Mouse (Mus musculus) heart, postnatal 0 days (tissue): ENCODE results near the gene Gk5. TPM values are rescaled to one million over a fixed set of nuclear protein-coding genes. Genes with fewer than 3 reads are reported as not detected.

Source experiments
- ATAC-seq: fragments of 200-750 bp; cut with Nextera tagmentation; 2 replicates; pipeline ENCODE4 v1.8.0; 2017; ENCODE audit warnings: low read depth, moderate number of reproducible peaks, moderate library complexity; ENCODE audit not compliant: insufficient read depth
- DNase-seq: peaks from one replicate; pipeline ENCODE4 v3.0.0-alpha.2; 2016; ENCODE audit warnings: low spot score
- H3K27ac ChIP-seq: fragments of 300-500 bp; sonication (generic); 2 replicates; pipeline ENCODE4 v1.5.1; 2014; ENCODE audit warnings: low read depth, mild to moderate bottlenecking
- H3K27me3 ChIP-seq: fragments of 300-500 bp; sonication (generic); 2 replicates; pipeline ENCODE4 v1.6.1; 2014; ENCODE audit warnings: low read length, mixed read lengths; ENCODE audit not compliant: control insufficient read depth, insufficient read depth
- H3K36me3 ChIP-seq: fragments of 300-500 bp; sonication (generic); replicated peaks from 2 replicates; pipeline ENCODE4 v1.6.1; 2014; ENCODE audit warnings: low read length, mixed read lengths; ENCODE audit not compliant: control insufficient read depth, insufficient read depth
- H3K4me1 ChIP-seq: fragments of 300-500 bp; sonication (generic); 2 replicates; pipeline ENCODE4 v1.6.1; 2014; ENCODE audit warnings: antibody characterized with exemption; ENCODE audit not compliant: control insufficient read depth, insufficient read depth
- H3K4me2 ChIP-seq: fragments of 300-500 bp; sonication (generic); 2 replicates; pipeline ENCODE4 v1.6.1; 2014; ENCODE audit warnings: low read depth, mild to moderate bottlenecking, low read length, moderate library complexity
- H3K4me3 ChIP-seq: fragments of 300-500 bp; sonication (generic); 2 replicates; pipeline ENCODE4 v1.5.1; 2014; ENCODE audit warnings: low read depth, low read length
- H3K9ac ChIP-seq: fragments of 300-500 bp; sonication (generic); replicated peaks from 2 replicates; pipeline ENCODE4 v1.6.1; 2014; ENCODE audit warnings: low read depth, low read length, mixed read lengths
- H3K9me3 ChIP-seq: fragments of 300-500 bp; sonication (generic); replicated peaks from 2 replicates; pipeline ENCODE4 v1.6.1; 2016; ENCODE audit warnings: low read length; ENCODE audit not compliant: control insufficient read depth
- CTCF ChIP-seq: IDR thresholded peaks from 2 replicates; pipeline ENCODE4 v1.5.1; 2016; ENCODE audit warnings: antibody characterized with exemption, control low read depth, low read depth
- EP300 ChIP-seq: IDR thresholded peaks from 2 replicates; pipeline ENCODE4 v1.6.1; 2016; ENCODE audit warnings: antibody characterized with exemption, low read depth
- WGBS: fragments of 180-500 bp; shearing (Covaris S2); extraction: QIAGEN DNeasy Blood & Tissue Kit; methylation state at CpG from one replicate; pipeline ENCODE4 v1.1.7; 2014; 5-methylcytosine and 5-hydroxymethylcytosine counted together
- polyA plus RNA-seq: library from polyadenylated mRNA; unstranded; fragments of >200 nt; fragmentation: Nextera tagmentation; extraction: Ambion mirVana; gene quantifications from 2 replicates; pipeline ENCODE4 v1.2.1, GENCODE M21; 2015
- total RNA-seq: library from RNA; depleted of rRNA; stranded (reverse); fragments of >200 nt; gene quantifications from 2 replicates; pipeline ENCODE4 v1.2.3, GENCODE M21; 2014; ENCODE audit warnings: low replicate concordance

The Gk5 gene
- total and polyA plus RNA-seq, 2 experiments from 2014 or later = 0.76 to 1.7 TPM

- H3K36me3 ChIP-seq = no peaks in the 10 kb centered on the region
- H3K9ac ChIP-seq = no peak overlapping the region
- no peak overlapping the region for H3K4me3 ChIP-seq
- no peak overlapping the region for H3K4me2 ChIP-seq
- no peak overlapping the region for H3K27ac ChIP-seq
- H3K9me3 ChIP-seq = peaks cover 9% of the 10 kb centered on the region; the same call in 1 of the 2 replicates
- 86% methylated on average over 1 of the region's 1 CpGs for WGBS
- no peaks in the 10 kb centered on the region for H3K27me3 ChIP-seq
- TF ChIP-seq CTCF (no peak), EP300 (no peak)
- no peak for DNase-seq
- ATAC-seq = no peak
- no peaks in the 10 kb centered on the region for H3K4me1 ChIP-seq
Measured at GRCm38 (mm10) chr9:96093221-96093620, 25.9 kb upstream of the Gk5 start.

DNA sequence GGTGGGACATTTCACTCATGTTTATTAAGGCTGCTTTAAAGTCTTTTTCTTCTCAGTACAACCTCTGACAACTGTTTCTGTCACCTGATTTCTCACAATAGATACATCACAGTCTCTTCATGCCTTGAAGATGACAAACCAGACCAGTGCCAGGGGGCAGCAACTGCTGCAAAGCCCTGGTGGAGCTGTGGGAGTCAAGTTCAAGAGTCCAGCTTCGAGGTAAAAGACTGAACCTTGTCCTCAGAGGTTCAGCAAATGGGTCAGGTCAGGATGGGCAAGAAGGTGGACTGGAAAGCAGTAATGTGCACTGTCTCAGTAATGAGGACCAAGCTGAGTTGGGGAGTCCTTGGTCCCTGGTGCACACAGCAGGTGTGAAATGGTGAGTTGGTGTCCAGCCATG is 24.8 kb upstream of the Gk5 start:
- Histone ChIP-seq H3K27me3 (no peaks in the 10 kb centered on the region), H3K4me2 (no peak overlapping the region), H3K9ac (no peak overlapping the region), H3K4me1 (no peaks in the 10 kb centered on the region), H3K4me3 (no peak overlapping the region), H3K27ac (no peak overlapping the region), H3K36me3 (no peaks in the 10 kb centered on the region), H3K9me3 (peaks cover 14% of the 10 kb centered on the region)
- TF ChIP-seq CTCF (no peak), EP300 (no peak)
- no peak for ATAC-seq
- 53% methylated on average over 1 of the region's 1 CpGs for WGBS
- no peak for DNase-seq

- no peak overlapping the region for H3K4me2 ChIP-seq
- 43% methylated on average over 1 of the region's 1 CpGs for WGBS
- no peaks in the 10 kb centered on the region for H3K4me1 ChIP-seq
- peaks cover 21% of the 10 kb centered on the region for H3K9me3 ChIP-seq
- no peak for ATAC-seq
- H3K36me3 ChIP-seq = no peaks in the 10 kb centered on the region
- DNase-seq = no peak
- no peak overlapping the region for H3K4me3 ChIP-seq
- TF ChIP-seq EP300 (no peak), CTCF (no peak)
- no peak overlapping the region for H3K9ac ChIP-seq
- no peaks in the 10 kb centered on the region for H3K27me3 ChIP-seq
- H3K27ac ChIP-seq = no peak overlapping the region
Measured at GRCm38 (mm10) chr9:96095192-96095591, 24.0 kb upstream of the Gk5 start.

DNA sequence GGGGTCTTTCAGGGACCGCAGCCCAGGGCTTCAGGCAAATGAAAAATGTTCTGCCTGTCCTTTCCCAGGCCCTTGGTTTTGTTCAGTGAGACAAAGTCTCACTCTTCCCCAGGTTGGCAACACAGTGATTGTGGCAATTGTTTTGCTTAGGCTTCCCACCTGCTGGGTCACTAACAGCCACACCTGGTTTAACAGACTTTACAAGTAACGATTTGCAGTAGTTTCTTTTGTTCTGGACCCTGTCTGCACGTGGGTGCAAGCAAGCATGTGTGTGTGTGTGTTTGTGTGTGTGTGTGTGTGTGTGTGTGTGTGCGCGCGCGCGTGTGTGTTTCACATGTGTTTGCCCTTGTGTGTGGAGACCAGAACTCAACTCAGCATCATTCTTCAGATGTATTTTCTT is 16.3 kb upstream of the Gk5 start:
- H3K4me1 ChIP-seq = no peaks in the 10 kb centered on the region
- H3K4me3 ChIP-seq = no peak overlapping the region
- H3K9me3 ChIP-seq = peaks cover 20% of the 10 kb centered on the region
- ATAC-seq (no peak), DNase-seq (no peak)
- no peak overlapping the region for H3K27ac ChIP-seq
- H3K4me2 ChIP-seq = no peak overlapping the region
- WGBS = 79% methylated on average over 8 of the region's 8 CpGs
- no peak overlapping the region for H3K9ac ChIP-seq
- no peaks in the 10 kb centered on the region for H3K36me3 ChIP-seq
- no peak for TF ChIP-seq EP300
- no peak for TF ChIP-seq CTCF
- H3K27me3 ChIP-seq = no peaks in the 10 kb centered on the region

DNA sequence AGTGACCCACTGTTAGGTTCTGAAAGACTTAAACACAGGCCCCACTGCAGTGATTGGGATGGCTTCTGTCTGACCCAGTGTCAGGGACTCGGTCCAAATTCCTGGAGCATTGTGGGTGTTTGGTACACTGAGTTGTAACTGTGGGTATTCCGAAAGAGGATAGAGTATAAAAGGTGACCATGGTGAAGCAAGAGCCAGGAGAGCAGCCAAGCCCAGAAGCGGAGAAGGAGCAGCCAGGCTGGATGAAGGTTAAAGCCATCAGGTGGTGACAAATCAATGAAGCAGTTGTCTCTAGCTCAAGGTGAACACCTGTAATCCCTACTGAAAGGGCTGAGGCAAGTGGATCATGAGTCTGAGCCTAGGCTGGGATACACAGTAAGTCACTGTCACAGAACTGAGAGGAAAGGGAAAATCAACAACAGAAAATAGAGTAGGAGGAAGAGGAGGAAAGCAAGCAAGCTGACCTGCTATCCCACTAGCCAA is 6.2 kb upstream of the Gk5 start:
- Histone ChIP-seq H3K9ac (no peak overlapping the region), H3K27ac (no peak overlapping the region), H3K4me3 (no peak overlapping the region), H3K4me1 (no peaks in the 10 kb centered on the region), H3K36me3 (no peaks in the 10 kb centered on the region), H3K4me2 (no peak overlapping the region), H3K27me3 (no peaks in the 10 kb centered on the region), H3K9me3 (no peaks in the 10 kb centered on the region)
- ATAC-seq (no peak), DNase-seq (no peak)
- TF ChIP-seq CTCF (no peak), EP300 (no peak)
- WGBS = 80% methylated on average over 3 of the region's 3 CpGs

DNA sequence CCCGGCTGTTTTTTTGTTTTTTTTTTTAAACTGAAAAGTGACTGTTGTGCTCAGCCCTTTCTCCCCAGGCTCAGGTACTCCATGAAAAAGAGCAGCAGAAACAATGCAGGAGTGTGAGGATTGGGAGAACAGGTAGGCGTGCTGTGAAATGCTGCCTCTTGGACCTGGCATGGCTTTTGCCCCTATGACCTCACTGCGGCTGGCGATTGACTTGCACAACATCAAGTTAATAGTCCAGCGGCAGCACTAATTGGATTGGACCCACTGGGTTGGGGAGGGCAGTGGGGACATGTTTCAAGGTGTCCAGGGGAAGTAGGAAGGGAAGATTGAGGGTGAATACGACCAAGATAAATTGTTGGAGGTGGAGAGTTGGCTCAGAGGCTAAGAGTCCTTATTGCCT is 2.4 kb upstream of the Gk5 start:
- Histone ChIP-seq H3K4me3 (no peak overlapping the region), H3K4me2 (no peak overlapping the region), H3K9ac (no peak overlapping the region), H3K27ac (no peak overlapping the region), H3K27me3 (no peaks in the 10 kb centered on the region), H3K4me1 (0 out of 2 replicates have a peak, but pooled peaks cover 3% of the 10 kb centered on the region), H3K36me3 (no peaks in the 10 kb centered on the region), H3K9me3 (no peaks in the 10 kb centered on the region)
- no peak for DNase-seq
- WGBS = 77% methylated on average over 6 of the region's 6 CpGs
- TF ChIP-seq EP300 = no peak
- no peak for TF ChIP-seq CTCF
- ATAC-seq = no peak
